Mouse (Mus musculus): ENCODE measurements around the gene Ccdc6. TPM values are rescaled to one million over a fixed set of nuclear protein-coding genes. Genes with fewer than 3 reads are reported as not detected.

The Ccdc6 gene
- polyA plus RNA-seq, 1 experiment from 2014 or later: 18.3 TPM

DNA sequence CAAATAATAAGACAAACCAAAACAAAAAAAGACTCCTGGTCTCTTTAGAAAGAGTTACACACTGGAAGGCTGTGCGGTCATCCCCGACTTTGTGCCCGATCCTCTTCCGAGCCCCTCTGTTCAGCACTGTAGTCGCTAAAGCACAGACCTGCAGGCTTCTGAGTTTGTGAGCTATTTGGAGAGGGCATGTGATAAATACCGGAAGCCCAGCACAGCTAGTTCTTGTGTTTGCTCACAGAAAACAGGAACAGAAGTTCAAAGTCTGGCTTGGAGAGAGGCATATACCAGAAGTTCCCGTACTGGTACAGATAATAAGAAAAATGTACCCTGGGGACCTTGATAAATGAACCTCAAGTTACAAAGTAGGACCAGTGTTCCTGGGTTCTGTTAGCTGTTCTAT is 98.4 kb downstream of the Ccdc6 start:
- WGBS: 69% methylated on average over 7 of the region's 7 CpGs

DNA sequence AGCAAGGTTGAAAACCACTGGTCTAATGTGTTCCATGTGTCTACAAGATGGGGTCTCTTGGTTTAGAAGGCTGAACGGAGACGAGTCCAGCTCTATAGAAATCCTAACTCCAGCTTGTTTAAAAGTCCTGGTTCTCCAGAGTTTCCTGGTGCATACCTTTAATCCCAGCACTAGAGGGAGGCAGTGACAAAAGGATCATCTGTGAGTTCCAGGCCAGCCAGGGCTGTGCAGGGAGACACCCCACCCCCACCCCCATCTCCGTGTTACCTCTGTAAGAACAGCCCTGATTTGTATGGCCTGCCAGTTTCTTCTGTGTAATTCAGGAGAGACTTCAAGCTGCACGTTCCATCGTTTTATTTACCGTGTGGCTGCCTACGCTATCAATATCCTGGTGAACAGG is 98.9 kb downstream of the Ccdc6 start:
- WGBS: 54% methylated on average over 7 of the region's 7 CpGs
- peak; percentile 74; the same call in 1 of the 2 replicates for ATAC-seq (ENCODE audit: low FRiP score, low TSS enrichment)

More for the DNA sequence above, 98.4 kb downstream of the Ccdc6 start:
- H3K4me1 ChIP-seq (ENCODE audit: insufficient read depth, low read length): 0 out of 2 replicates have a peak, but pooled peaks cover 5% of the 10 kb centered on the region
- no peak for ATAC-seq (ENCODE audit: low FRiP score, low TSS enrichment)
- no peak overlapping the region for H3K9ac ChIP-seq (replicated peaks; ENCODE audit: low read length)
- peaks cover 19% of the 10 kb centered on the region for H3K36me3 ChIP-seq (ENCODE audit: insufficient read depth, low read length)
- no peak overlapping the region for H3K4me2 ChIP-seq (replicated peaks; ENCODE audit: low read depth, low read length)
- H3K27ac ChIP-seq (ENCODE audit: low read length): no peak overlapping the region
- H3K9me3 ChIP-seq (ENCODE audit: low read length): no peaks in the 10 kb centered on the region
- H3K4me3 ChIP-seq (ENCODE audit: low read length): no peak overlapping the region
- no peaks in the 10 kb centered on the region for H3K27me3 ChIP-seq (ENCODE audit: insufficient read depth, low read length)

DNA sequence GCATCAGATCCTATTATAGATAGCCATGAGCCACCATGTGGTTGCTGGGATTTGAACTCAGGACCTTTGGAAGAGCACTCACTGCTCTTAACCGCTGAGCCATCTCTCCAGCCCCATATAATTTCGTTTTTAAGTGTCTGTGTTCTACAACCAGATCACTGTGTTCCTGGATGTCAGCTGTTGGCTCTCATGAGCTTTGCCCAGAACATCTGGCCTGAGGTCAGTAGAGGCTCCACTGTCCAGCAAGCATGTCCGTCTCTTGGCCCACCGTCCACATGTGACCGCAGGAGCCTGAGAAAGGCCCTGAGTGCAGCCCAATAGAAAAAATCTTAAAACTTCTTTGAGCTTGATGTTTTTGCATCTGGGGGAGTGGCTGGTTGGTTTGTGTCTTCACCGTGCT is 99.7 kb downstream of the Ccdc6 start:
- 0 out of 2 replicates have a peak, but pooled peaks cover 9% of the 10 kb centered on the region for H3K4me1 ChIP-seq (ENCODE audit: insufficient read depth, low read length)
- H3K9me3 ChIP-seq (ENCODE audit: low read length): no peaks in the 10 kb centered on the region
- H3K27ac ChIP-seq (ENCODE audit: low read length): no peak overlapping the region
- H3K36me3 ChIP-seq (ENCODE audit: insufficient read depth, low read length): peaks cover 17% of the 10 kb centered on the region
- no peak overlapping the region for H3K4me2 ChIP-seq (replicated peaks; ENCODE audit: low read depth, low read length)
- H3K9ac ChIP-seq (replicated peaks; ENCODE audit: low read length): no peak overlapping the region
- peak; percentile 33; the same call in 1 of the 2 replicates for ATAC-seq (ENCODE audit: low FRiP score, low TSS enrichment)
- WGBS: 66% methylated on average over 6 of the region's 6 CpGs
- no peaks in the 10 kb centered on the region for H3K27me3 ChIP-seq (ENCODE audit: insufficient read depth, low read length)
- no peak overlapping the region for H3K4me3 ChIP-seq (ENCODE audit: low read length)

More for the DNA sequence above, 98.9 kb downstream of the Ccdc6 start:
- Histone ChIP-seq H3K4me2 (replicated peaks; ENCODE audit: low read depth, low read length) (no peak overlapping the region), H3K36me3 (ENCODE audit: insufficient read depth, low read length) (peaks cover 19% of the 10 kb centered on the region), H3K4me3 (ENCODE audit: low read length) (no peak overlapping the region), H3K9me3 (ENCODE audit: low read length) (no peaks in the 10 kb centered on the region), H3K4me1 (ENCODE audit: insufficient read depth, low read length) (0 out of 2 replicates have a peak, but pooled peaks cover 7% of the 10 kb centered on the region), H3K27me3 (ENCODE audit: insufficient read depth, low read length) (no peaks in the 10 kb centered on the region), H3K27ac (ENCODE audit: low read length) (no peak overlapping the region), H3K9ac (replicated peaks; ENCODE audit: low read length) (no peak overlapping the region)

DNA sequence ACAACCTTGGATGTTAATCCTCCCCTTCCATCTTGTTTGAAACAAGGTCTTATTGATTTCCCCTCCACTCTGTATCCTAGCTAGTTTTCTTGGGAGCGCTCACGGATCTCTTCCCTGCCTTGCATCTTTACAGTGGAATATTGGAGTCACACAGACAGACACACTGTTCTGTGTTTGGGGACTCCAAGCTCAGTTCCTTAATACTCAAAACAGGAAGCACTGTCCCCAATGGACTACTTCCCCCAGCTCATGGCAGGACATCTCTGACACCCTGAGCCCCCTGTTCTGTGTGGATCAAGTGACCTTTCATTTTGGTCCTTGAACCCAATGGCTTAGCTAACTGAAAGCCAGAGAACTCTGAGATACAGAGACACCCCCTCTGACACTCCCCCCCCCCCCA is 100.7 kb downstream of the Ccdc6 start:
- ATAC-seq (ENCODE audit: low FRiP score, low TSS enrichment): no peak
- Histone ChIP-seq H3K27me3 (ENCODE audit: insufficient read depth, low read length) (no peaks in the 10 kb centered on the region), H3K4me3 (ENCODE audit: low read length) (no peak overlapping the region), H3K4me1 (ENCODE audit: insufficient read depth, low read length) (0 out of 2 replicates have a peak, but pooled peaks cover 9% of the 10 kb centered on the region), H3K9me3 (ENCODE audit: low read length) (0 out of 2 replicates have a peak, but pooled peaks cover 4% of the 10 kb centered on the region), H3K9ac (replicated peaks; ENCODE audit: low read length) (no peak overlapping the region), H3K4me2 (replicated peaks; ENCODE audit: low read depth, low read length) (no peak overlapping the region), H3K36me3 (ENCODE audit: insufficient read depth, low read length) (peaks cover 15% of the 10 kb centered on the region), H3K27ac (ENCODE audit: low read length) (no peak overlapping the region)
- 86% methylated on average over 2 of the region's 2 CpGs for WGBS

DNA sequence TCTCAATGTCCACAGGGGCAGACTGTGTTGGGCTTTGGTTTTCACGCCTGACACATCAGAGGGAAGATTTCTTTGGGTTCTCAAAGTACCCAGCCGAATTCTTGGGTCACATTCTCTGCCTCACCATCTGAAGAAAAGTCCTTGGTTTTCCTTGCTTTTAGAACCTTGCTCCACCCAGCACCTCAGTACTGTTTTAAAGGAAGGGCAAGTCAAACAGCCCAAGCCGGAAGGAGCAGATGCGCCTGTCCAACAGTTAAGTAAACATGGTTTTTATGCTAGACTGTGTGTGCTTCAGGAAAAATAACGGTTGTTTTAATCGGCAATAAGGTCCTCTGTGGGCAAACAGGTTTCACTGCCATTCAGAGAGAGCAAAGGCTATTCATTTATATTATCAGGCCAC is 101.1 kb downstream of the Ccdc6 start:
- Histone ChIP-seq H3K4me1 (ENCODE audit: insufficient read depth, low read length) (0 out of 2 replicates have a peak, but pooled peaks cover 9% of the 10 kb centered on the region), H3K27me3 (ENCODE audit: insufficient read depth, low read length) (no peaks in the 10 kb centered on the region), H3K9me3 (ENCODE audit: low read length) (0 out of 2 replicates have a peak, but pooled peaks cover 4% of the 10 kb centered on the region), H3K9ac (replicated peaks; ENCODE audit: low read length) (no peak overlapping the region), H3K4me3 (ENCODE audit: low read length) (no peak overlapping the region), H3K4me2 (replicated peaks; ENCODE audit: low read depth, low read length) (no peak overlapping the region), H3K36me3 (ENCODE audit: insufficient read depth, low read length) (peaks cover 11% of the 10 kb centered on the region; the same call in 1 of the 2 replicates), H3K27ac (ENCODE audit: low read length) (no peak overlapping the region)
- WGBS: 51% methylated on average over 6 of the region's 6 CpGs
- no peak for ATAC-seq (ENCODE audit: low FRiP score, low TSS enrichment)

DNA sequence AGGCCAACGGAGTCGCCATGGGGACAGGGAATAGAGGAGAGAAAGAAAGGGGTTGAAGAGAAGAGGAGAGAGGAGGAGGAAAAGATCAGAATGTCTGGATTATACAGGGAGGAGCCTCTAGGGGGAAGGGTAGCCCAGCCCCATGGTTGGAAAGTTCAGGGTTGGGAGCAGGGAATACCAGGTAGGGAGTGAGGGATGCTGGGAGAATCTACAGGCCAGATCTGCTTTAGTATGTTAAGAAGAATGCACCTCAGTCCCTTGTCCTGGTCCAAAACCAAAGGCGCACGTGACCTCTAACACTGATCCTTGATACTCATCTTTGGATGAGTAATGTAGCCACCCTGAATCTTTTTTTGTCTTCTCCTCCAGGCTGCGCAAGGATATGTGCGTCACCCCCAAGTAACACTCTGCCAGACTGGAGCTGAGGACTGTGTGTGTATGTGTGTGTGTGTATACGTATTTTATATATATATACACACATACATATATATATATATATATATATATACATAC is 102.1 kb downstream of the Ccdc6 start:
- Histone ChIP-seq H3K9me3 (ENCODE audit: low read length) (0 out of 2 replicates have a peak, but pooled peaks cover 4% of the 10 kb centered on the region), H3K4me1 (ENCODE audit: insufficient read depth, low read length) (peaks cover 9% of the 10 kb centered on the region; the same call in 1 of the 2 replicates), H3K4me3 (ENCODE audit: low read length) (no peak overlapping the region), H3K9ac (replicated peaks; ENCODE audit: low read length) (no peak overlapping the region), H3K36me3 (ENCODE audit: insufficient read depth, low read length) (peaks cover under 1% of the 10 kb centered on the region; the same call in 1 of the 2 replicates), H3K27me3 (ENCODE audit: insufficient read depth, low read length) (no peaks in the 10 kb centered on the region), H3K27ac (ENCODE audit: low read length) (no peak overlapping the region), H3K4me2 (replicated peaks; ENCODE audit: low read depth, low read length) (no peak overlapping the region)
- no peak for ATAC-seq (ENCODE audit: low FRiP score, low TSS enrichment)
- WGBS: 93% methylated on average over 7 of the region's 7 CpGs

DNA sequence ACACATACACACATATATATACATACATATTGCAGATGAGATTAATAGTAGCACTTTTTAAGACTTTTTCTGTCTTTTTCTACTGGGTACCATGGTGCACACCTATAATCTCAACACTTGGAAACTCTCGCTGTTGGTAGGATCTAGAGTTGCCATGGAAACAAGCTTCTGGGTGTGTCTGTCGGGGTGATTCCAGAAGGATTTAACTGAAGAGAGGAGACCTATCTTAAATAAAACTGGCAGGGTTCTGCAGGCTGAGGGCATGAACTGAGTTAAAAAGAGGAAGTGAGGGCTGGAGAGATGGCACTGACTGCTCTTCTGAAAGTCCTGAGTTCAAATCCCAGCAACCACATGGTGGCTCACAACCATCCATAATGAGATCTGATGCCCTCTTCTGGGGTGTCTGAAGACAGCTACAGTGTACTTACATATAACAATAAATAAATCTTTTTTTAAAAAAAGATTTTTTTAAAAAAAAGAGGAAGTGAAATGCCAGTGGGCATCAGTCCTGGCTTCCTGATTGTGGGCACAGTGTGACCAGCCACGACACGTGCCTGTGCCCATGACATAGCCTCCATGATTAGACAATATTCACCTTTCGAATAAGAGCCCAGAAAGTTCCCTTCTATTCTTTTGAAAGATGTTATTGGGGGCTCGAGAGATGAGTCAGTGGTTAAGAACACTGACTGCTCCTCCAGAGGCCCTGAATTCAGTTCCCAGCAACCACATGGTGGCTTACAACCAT is 102.7 kb downstream of the Ccdc6 start:
- Histone ChIP-seq H3K4me2 (replicated peaks; ENCODE audit: low read depth, low read length) (no peak overlapping the region), H3K27me3 (ENCODE audit: insufficient read depth, low read length) (no peaks in the 10 kb centered on the region), H3K9ac (replicated peaks; ENCODE audit: low read length) (no peak overlapping the region), H3K27ac (ENCODE audit: low read length) (no peak overlapping the region), H3K4me3 (ENCODE audit: low read length) (no peak overlapping the region), H3K9me3 (ENCODE audit: low read length) (0 out of 2 replicates have a peak, but pooled peaks cover 4% of the 10 kb centered on the region), H3K4me1 (ENCODE audit: insufficient read depth, low read length) (peaks cover 15% of the 10 kb centered on the region; the same call in 1 of the 2 replicates), H3K36me3 (ENCODE audit: insufficient read depth, low read length) (no peaks in the 10 kb centered on the region)
- WGBS: 88% methylated on average over 6 of the region's 6 CpGs
- ATAC-seq (ENCODE audit: low FRiP score, low TSS enrichment): no peak

DNA sequence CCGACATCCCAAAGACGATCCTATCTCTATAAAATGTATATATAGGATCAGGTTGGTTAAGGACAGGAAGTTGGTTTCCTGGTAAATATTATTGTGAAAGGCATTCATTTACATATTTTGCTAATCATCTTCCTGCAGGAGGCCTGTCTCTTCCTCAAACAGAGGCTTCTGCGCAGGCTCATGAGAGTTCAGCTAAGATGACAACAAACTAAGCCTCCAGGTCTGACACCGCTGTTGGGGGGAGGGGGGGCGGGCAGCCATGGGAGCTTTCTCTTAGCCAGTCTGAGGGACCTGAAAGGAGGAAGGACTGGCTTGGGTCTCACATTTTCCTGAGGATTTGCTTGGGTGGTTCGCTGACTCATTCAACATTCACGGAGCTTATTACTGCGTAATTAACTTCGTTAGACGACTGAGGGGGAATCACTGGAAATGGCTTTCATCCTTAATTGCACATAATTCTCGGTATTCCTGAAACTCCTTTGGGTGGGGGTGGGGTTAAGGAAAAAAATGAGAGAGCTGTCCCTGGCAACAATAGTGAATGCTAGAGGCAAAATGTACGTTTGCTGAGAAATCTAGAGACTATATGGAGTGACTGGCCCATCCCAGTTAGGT is 104.1 kb downstream of the Ccdc6 start:
- Histone ChIP-seq H3K9me3 (ENCODE audit: low read length) (0 out of 2 replicates have a peak, but pooled peaks cover 4% of the 10 kb centered on the region), H3K4me2 (replicated peaks; ENCODE audit: low read depth, low read length) (no peak overlapping the region), H3K36me3 (ENCODE audit: insufficient read depth, low read length) (no peaks in the 10 kb centered on the region), H3K4me3 (ENCODE audit: low read length) (no peak overlapping the region), H3K9ac (replicated peaks; ENCODE audit: low read length) (no peak overlapping the region), H3K27ac (ENCODE audit: low read length) (no peak overlapping the region), H3K4me1 (ENCODE audit: insufficient read depth, low read length) (peaks cover 16% of the 10 kb centered on the region), H3K27me3 (ENCODE audit: insufficient read depth, low read length) (no peaks in the 10 kb centered on the region)
- no peak for ATAC-seq (ENCODE audit: low FRiP score, low TSS enrichment)
- WGBS: 41% methylated on average over 12 of the region's 12 CpGs

DNA sequence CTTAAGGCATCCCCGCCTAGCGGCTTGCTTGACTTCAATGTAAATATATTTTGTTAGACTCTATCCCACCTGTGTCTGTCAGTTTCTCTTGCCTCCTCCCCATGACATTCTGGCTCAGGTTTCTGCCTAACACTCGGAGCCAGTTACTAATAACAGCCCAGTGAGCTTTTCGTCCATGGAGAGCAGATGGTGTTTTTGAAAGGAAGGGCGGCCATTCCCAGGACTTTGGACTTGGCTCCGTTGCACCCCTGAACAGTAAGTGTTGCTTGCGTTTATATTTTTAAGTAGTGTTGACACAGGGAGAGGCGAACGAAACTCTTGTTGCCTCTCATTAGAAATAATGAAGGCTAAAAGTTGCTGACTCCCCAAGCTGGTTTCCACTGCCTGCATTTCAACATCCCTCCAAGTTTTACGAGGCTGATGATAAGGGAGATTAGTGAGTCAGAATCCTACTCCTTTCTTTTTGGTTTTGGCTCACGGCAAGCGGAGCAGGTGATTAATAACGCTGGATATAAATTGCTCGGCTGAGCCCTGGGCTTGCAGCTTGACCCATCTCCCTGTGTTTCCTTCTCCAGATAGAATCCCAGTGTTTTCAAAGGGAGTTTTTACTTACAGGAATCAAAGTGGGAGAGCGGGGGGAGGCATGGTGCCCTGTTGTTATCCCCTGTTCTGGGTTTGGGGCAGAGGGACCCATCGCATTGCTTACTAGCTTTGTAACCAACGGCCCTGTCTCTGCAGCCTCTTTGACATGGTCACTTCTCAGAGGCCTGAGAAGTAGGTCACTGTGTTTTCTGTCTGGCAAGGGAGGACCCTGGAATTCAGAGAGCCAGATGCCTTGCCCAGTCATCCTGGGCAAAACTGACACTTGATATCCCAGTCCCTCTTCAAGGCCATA is 107.8 kb downstream of the Ccdc6 start, which contains the start of gene Mrln:
Mrln (plus strand) TSS at position 160 of the 895 bp plus-strand sequence.
- no peaks in the 10 kb centered on the region for H3K36me3 ChIP-seq (ENCODE audit: insufficient read depth, low read length)
- peak within 1 kb of the TSS; percentile 3; the same call in 1 of the 2 replicates for H3K9ac ChIP-seq (replicated peaks; ENCODE audit: low read length)
- peak within 1 kb of the TSS; percentile 48 for H3K27ac ChIP-seq (ENCODE audit: low read length)
- peaks cover 16% of the 10 kb centered on the region for H3K4me1 ChIP-seq (ENCODE audit: insufficient read depth, low read length)
- H3K9me3 ChIP-seq (ENCODE audit: low read length): 0 out of 2 replicates have a peak, but pooled peaks cover 4% of the 10 kb centered on the region
- H3K27me3 ChIP-seq (ENCODE audit: insufficient read depth, low read length): no peaks in the 10 kb centered on the region
- ATAC-seq (ENCODE audit: low FRiP score, low TSS enrichment): peak; percentile 78
- H3K4me2 ChIP-seq (replicated peaks; ENCODE audit: low read depth, low read length): peak within 1 kb of the TSS; percentile 42
- 18% methylated on average over 17 of the region's 17 CpGs for WGBS
- peak within 1 kb of the TSS; percentile 12 for H3K4me3 ChIP-seq (ENCODE audit: low read length)
